In genomic region chr7:138734254-138734653, GRCm38 (mm10) we compare ENCODE assay signal across 10 mouse cellular contexts.
DNase-seq lines count a peak whose midpoint lies in the region; ATAC-seq and TF ChIP-seq lines count a peak whose summit lies in the region.
"Had no signal": no experiment of that assay in that cellular context is flagged by ENCODE, and none has a peak within 500 bp of the region (broad histone marks: within the 10 kb centered on the region; RNA-seq: fewer than 3 reads in every experiment).

No protein-coding gene starts in this region.

- H3K27ac ChIP-seq in forebrain, embryonic 14.5 days (ENCODE audit: low read depth, low read length): no peak overlapping the region
- no peak overlapping the region for H3K27ac ChIP-seq in forebrain, embryonic 16.5 days (ENCODE audit: low read length)
- H3K27ac ChIP-seq in midbrain, embryonic 11.5 days (ENCODE audit: low read depth, low read length): no peak overlapping the region
- no peak overlapping the region for H3K27ac ChIP-seq in midbrain, embryonic 15.5 days
- H3K27ac ChIP-seq in limb, embryonic 10.5 days: no peak overlapping the region
- H3K27ac ChIP-seq in small intestine, adult 2 months (ENCODE audit: insufficient read depth, low read depth, low read length): no peak overlapping the region
- H3K27ac ChIP-seq: macrophage; stomach, embryonic 15.5 days had no signal

- ATAC-seq in forebrain, embryonic 14.5 days: no peak
- no peak for ATAC-seq in forebrain, embryonic 16.5 days
- no peak for ATAC-seq in midbrain, embryonic 11.5 days (ENCODE audit: low FRiP score)
- ATAC-seq in midbrain, embryonic 15.5 days (replicated peaks): no peak

- 30% methylated on average over 4 of the region's 4 CpGs for WGBS in forebrain, embryonic 14.5 days
- 30% methylated on average over 4 of the region's 4 CpGs for WGBS in forebrain, embryonic 16.5 days
- 34% methylated on average over 4 of the region's 4 CpGs for WGBS in midbrain, embryonic 11.5 days
- 31% methylated on average over 4 of the region's 4 CpGs for WGBS in midbrain, embryonic 15.5 days
- 30% methylated on average over 4 of the region's 4 CpGs for WGBS in limb, embryonic 10.5 days
- WGBS in small intestine, adult 2 months: 21% methylated on average over 4 of the region's 4 CpGs

- no peak overlapping the region for H3K4me2 ChIP-seq in forebrain, embryonic 14.5 days (ENCODE audit: low read length)
- H3K4me2 ChIP-seq in forebrain, embryonic 16.5 days (ENCODE audit: low read length): no peak overlapping the region
- H3K4me2 ChIP-seq in midbrain, embryonic 11.5 days: no peak overlapping the region
- H3K4me2 ChIP-seq in midbrain, embryonic 15.5 days: no peak overlapping the region
- H3K4me2 ChIP-seq: stomach, embryonic 15.5 days had no signal

- H3K9me3 ChIP-seq in forebrain, embryonic 14.5 days (replicated peaks; ENCODE audit: control insufficient read depth, low read length): no peaks in the 10 kb centered on the region
- no peaks in the 10 kb centered on the region for H3K9me3 ChIP-seq in forebrain, embryonic 16.5 days (ENCODE audit: control insufficient read depth, low read length)
- H3K9me3 ChIP-seq in midbrain, embryonic 11.5 days (ENCODE audit: control insufficient read depth, low read length): no peaks in the 10 kb centered on the region
- H3K9me3 ChIP-seq in midbrain, embryonic 15.5 days: no peaks in the 10 kb centered on the region
- H3K9me3 ChIP-seq in limb, embryonic 10.5 days (replicated peaks): no peaks in the 10 kb centered on the region
- H3K9me3 ChIP-seq: stomach, embryonic 15.5 days had no signal

- no peak overlapping the region for H3K4me3 ChIP-seq in forebrain, embryonic 14.5 days (ENCODE audit: low read depth, low read length)
- H3K4me3 ChIP-seq in forebrain, embryonic 16.5 days (replicated peaks; ENCODE audit: low read length): no peak overlapping the region
- no peak overlapping the region for H3K4me3 ChIP-seq in midbrain, embryonic 11.5 days (ENCODE audit: low read depth, low read length)
- H3K4me3 ChIP-seq in midbrain, embryonic 15.5 days: no peak overlapping the region
- H3K4me3 ChIP-seq in limb, embryonic 10.5 days: no peak overlapping the region
- no peak overlapping the region for H3K4me3 ChIP-seq in small intestine, adult 2 months (ENCODE audit: low read depth, low read length)
- H3K4me3 ChIP-seq: stomach, embryonic 15.5 days had no signal

- TF ChIP-seq POLR2A in small intestine, adult 2 months (IDR thresholded peaks at IDR 0.05; ENCODE audit: low read depth, low read length): no peak

- peak; percentile 37 for DNase-seq in forebrain, embryonic 14.5 days (ENCODE audit: low spot score)
- DNase-seq in midbrain, embryonic 11.5 days (ENCODE audit: low spot score, missing footprints): peak; percentile 85
- peak; percentile 5 for DNase-seq in adrenal gland, adult 8-10 months
- peak; percentile 39 for DNase-seq in forelimb bud, embryonic 11.5 days (ENCODE audit: low read depth, low spot score)
- DNase-seq in limb, embryonic 10.5 days (ENCODE audit: low spot score): peak; percentile 59

- no peak overlapping the region for H3K9ac ChIP-seq in forebrain, embryonic 14.5 days (ENCODE audit: low read length)
- no peak overlapping the region for H3K9ac ChIP-seq in forebrain, embryonic 16.5 days (replicated peaks; ENCODE audit: low read depth, low read length)
- H3K9ac ChIP-seq in midbrain, embryonic 11.5 days (ENCODE audit: low read length): no peak overlapping the region
- H3K9ac ChIP-seq in midbrain, embryonic 15.5 days: no peak overlapping the region
- H3K9ac ChIP-seq: stomach, embryonic 15.5 days had no signal

- TF ChIP-seq CTCF in small intestine, adult 2 months (IDR thresholded peaks at IDR 0.05; ENCODE audit: extremely low read depth, insufficient read length, insufficient replicate concordance, low read depth, low read length): peak; percentile 36; the same call in 1 of the 2 replicates

- no peaks in the 10 kb centered on the region for H3K4me1 ChIP-seq in forebrain, embryonic 14.5 days (ENCODE audit: control insufficient read depth, insufficient read depth, low read length)
- H3K4me1 ChIP-seq in forebrain, embryonic 16.5 days (replicated peaks; ENCODE audit: control insufficient read depth, insufficient read depth, low read length): no peaks in the 10 kb centered on the region
- no peaks in the 10 kb centered on the region for H3K4me1 ChIP-seq in midbrain, embryonic 11.5 days (ENCODE audit: control insufficient read depth, insufficient read depth, low read length)
- no peaks in the 10 kb centered on the region for H3K4me1 ChIP-seq in midbrain, embryonic 15.5 days
- no peaks in the 10 kb centered on the region for H3K4me1 ChIP-seq in limb, embryonic 10.5 days
- H3K4me1 ChIP-seq in small intestine, adult 2 months (ENCODE audit: control insufficient read depth, insufficient read depth, insufficient read length, low read length): no peaks in the 10 kb centered on the region
- H3K4me1 ChIP-seq: stomach, embryonic 15.5 days had no signal

- no peaks in the 10 kb centered on the region for H3K27me3 ChIP-seq in forebrain, embryonic 14.5 days (replicated peaks; ENCODE audit: control insufficient read depth, insufficient read depth, low read length)
- H3K27me3 ChIP-seq in forebrain, embryonic 16.5 days (replicated peaks; ENCODE audit: control insufficient read depth, insufficient read depth, low read length): no peaks in the 10 kb centered on the region
- H3K27me3 ChIP-seq in midbrain, embryonic 11.5 days (ENCODE audit: control insufficient read depth, insufficient read depth, low read length): no peaks in the 10 kb centered on the region
- H3K27me3 ChIP-seq in midbrain, embryonic 15.5 days (replicated peaks): no peaks in the 10 kb centered on the region
- H3K27me3 ChIP-seq in limb, embryonic 10.5 days (ENCODE audit: low read depth, poor library complexity, severe bottlenecking): no peaks in the 10 kb centered on the region
- no peaks in the 10 kb centered on the region for H3K27me3 ChIP-seq in small intestine, adult 2 months (ENCODE audit: control insufficient read depth, insufficient read depth, low read length)
- H3K27me3 ChIP-seq: stomach, embryonic 15.5 days had no signal

- no peaks in the 10 kb centered on the region for H3K36me3 ChIP-seq in forebrain, embryonic 14.5 days (ENCODE audit: control insufficient read depth, insufficient read depth, low read length)
- no peaks in the 10 kb centered on the region for H3K36me3 ChIP-seq in forebrain, embryonic 16.5 days (ENCODE audit: control insufficient read depth, insufficient read depth)
- H3K36me3 ChIP-seq in midbrain, embryonic 11.5 days (ENCODE audit: control insufficient read depth, insufficient read depth, low read length): no peaks in the 10 kb centered on the region
- H3K36me3 ChIP-seq in midbrain, embryonic 15.5 days (replicated peaks): no peaks in the 10 kb centered on the region
- H3K36me3 ChIP-seq in limb, embryonic 10.5 days: no peaks in the 10 kb centered on the region
- no peaks in the 10 kb centered on the region for H3K36me3 ChIP-seq in small intestine, adult 2 months (ENCODE audit: control insufficient read depth, insufficient read depth, low read length)
- H3K36me3 ChIP-seq: stomach, embryonic 15.5 days had no signal

Comparison
In these comparisons a context has a peak if more than half of its experiments do, and no peak if none do; other contexts are left out.
1. DNase-seq: peak in every context shown above with its lines; median percentile 85 in midbrain, embryonic 11.5 days; 59 in limb, embryonic 10.5 days; 39 in forelimb bud, embryonic 11.5 days; 37 in forebrain, embryonic 14.5 days; 5 in adrenal gland, adult 8-10 months.